Mouse (Mus musculus) left cerebral cortex, adult 8-10 months (tissue): Measurements from ENCODE around the gene Rtn4rl1. TPM values are rescaled to one million over a fixed set of nuclear protein-coding genes. Genes with fewer than 3 reads are reported as not detected.
"Not testable (repeated sequence)": the region's sequence is repeated elsewhere in the genome, so short reads cannot be mapped to it uniquely, and the experiment has no call there.

Experiments
- DNase-seq, 2 experiments: peaks; one replicate each; pipeline ENCODE4 v3.0.0; 2022; ENCODE audit warnings: low spot score in 2 of 2
- microRNA-seq, 2 experiments: library from miRNA; unstranded; fragments of <30 nt; microRNA quantifications; one replicate each; pipeline ENCODE4 v1.2.0; 2022
- total RNA-seq, 4 experiments: library from RNA; stranded (reverse); gene quantifications; 2 replicates each; pipeline ENCODE4 v1.2.4; 2022

Rtn4rl1 gene
- total RNA-seq, 4 experiments from 2014 or later: 67.2 to 72.6 (median 67.9) TPM

- not testable (repeated sequence) for DNase-seq
These were observed 102.0 kb downstream of the Rtn4rl1 start for GRCm38 (mm10) chr11:75295534-75295933.

- DNase-seq: peak in 1 of 2 experiments; percentile 53
These were observed 102.9 kb downstream of the Rtn4rl1 start for GRCm38 (mm10) chr11:75296406-75297005.

- no peak for DNase-seq
These were observed 104.0 kb downstream of the Rtn4rl1 start for GRCm38 (mm10) chr11:75297631-75298030.

- DNase-seq: no peak
These were observed 104.9 kb downstream of the Rtn4rl1 start for GRCm38 (mm10) chr11:75298491-75298890.

- no peak for DNase-seq
These were observed 106.2 kb downstream of the Rtn4rl1 start for GRCm38 (mm10) chr11:75299786-75300185.

GRCm38 (mm10) chr11:75300954-75301353 is 107.4 kb downstream of the Rtn4rl1 start:
- no peak for DNase-seq

GRCm38 (mm10) chr11:75304797-75305196 is 111.2 kb downstream of the Rtn4rl1 start:
- DNase-seq: no peak

GRCm38 (mm10) chr11:75308650-75309049 is 115.1 kb downstream of the Rtn4rl1 start:
- DNase-seq: no peak

- DNase-seq: no peak
These were observed 117.2 kb downstream of the Rtn4rl1 start for GRCm38 (mm10) chr11:75310813-75311212.

- no peak for DNase-seq
These were observed 118.2 kb downstream of the Rtn4rl1 start for GRCm38 (mm10) chr11:75311751-75312150.

GRCm38 (mm10) chr11:75313834-75314233 is 120.3 kb downstream of the Rtn4rl1 start:
- DNase-seq: no peak

Small RNA genes within 50 kb of the gene (microRNA-seq; reads per million reads assigned to microRNA genes)
- 21,398 to 23,001 reads per million in 2 experiments for gene Mir132
- 515 to 553 reads per million in 2 experiments for gene Mir212

Other genes starting within 250 kb of the Rtn4rl1 start
- 1 to 10 TPM; 3.2 to 3.7 (median 3.4) TPM for gene Hic1, start 24.3 kb upstream of the Rtn4rl1 start, total RNA-seq
- gene Ovca2, start 14.9 kb upstream of the Rtn4rl1 start, total RNA-seq: 10 to 100 TPM; 12.8 to 13.5 (median 13.2) TPM
- 10 to 100 TPM; 22.7 to 28.7 (median 27.0) TPM for gene Dph1, start 2.5 kb upstream of the Rtn4rl1 start, total RNA-seq
- gene Rpa1, start 154.5 kb downstream of the Rtn4rl1 start, total RNA-seq: 10 to 100 TPM; 47.5 to 51.4 (median 50.2) TPM
- 10 to 100 TPM; 13.9 to 22.5 (median 18.1) TPM for gene Smyd4, start 154.7 kb downstream of the Rtn4rl1 start, total RNA-seq
- gene Serpinf1, start 228.9 kb downstream of the Rtn4rl1 start, total RNA-seq: 10 to 100 TPM in 2 of 4 experiments, 1 to 10 TPM in 2; 8.5 to 17.8 (median 11.3) TPM
- gene Serpinf2, start 245.8 kb downstream of the Rtn4rl1 start, total RNA-seq: under 1 TPM in 3 of 4 experiments, not detected in 1; 0.27 to 0.84 (median 0.43) TPM